Mouse (Mus musculus) c-Kit-positive CD71-positive TER-119-negative erythroid progenitor cells, embryonic 14.5 days (primary cell): ENCODE results near the gene Qsox1.
A peak's percentile ranks its signal among the peaks of the same experiment; 100 is the strongest.

Source experiments
- DNase-seq: peaks from one replicate; pipeline ENCODE4 v3.0.0-alpha.2; 2013; ENCODE audit warnings: low read depth

Qsox1 gene

DNA sequence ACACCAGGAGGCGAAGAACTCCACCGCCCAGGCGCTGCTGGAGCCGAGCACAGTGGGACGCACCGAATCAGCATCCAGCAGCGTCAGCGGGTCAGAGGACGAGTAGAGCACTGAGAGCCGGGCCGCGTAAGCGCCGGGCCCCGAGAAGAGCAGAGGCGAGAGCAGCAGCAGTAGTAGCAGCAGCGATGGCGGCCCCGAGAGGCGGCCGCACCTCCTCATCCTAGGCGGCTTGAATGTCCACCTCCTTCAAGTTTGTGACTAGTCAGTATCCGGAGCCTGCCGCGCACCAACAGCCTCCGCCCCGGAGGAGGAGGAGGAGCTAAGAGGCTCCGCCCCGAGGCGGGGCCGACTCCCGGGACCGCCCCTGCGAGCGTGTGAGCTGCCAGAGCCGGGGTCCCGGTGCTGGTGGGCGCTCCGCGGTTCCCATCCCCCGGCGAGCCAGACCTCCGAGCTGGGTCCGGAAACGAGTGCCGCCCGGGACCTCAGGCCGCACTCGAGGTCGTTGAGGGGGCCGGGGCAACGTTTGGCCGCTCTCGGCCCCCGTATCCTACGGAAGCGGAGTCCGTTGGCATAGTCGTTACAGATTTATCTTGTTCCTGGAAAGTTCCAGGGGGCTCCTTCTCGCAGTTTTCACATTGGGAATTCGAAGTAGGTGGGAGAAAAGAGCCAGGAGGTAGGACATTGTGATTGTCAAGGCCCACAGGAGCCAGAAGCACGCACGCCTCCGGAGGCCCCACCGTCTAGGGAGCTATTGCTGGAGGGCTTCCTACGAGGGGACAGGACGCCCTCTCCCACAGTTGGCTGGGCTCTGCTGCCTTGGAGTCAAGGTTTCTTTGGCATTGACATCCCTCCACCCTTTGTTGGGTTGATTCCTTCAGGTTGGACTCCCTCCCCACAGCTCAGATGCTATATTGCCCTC lies at the start of gene Qsox1:
TSS of gene Qsox1 (minus strand) at position 309 of the 919 bp plus-strand sequence.
- peak; percentile 78 for DNase-seq

DNA sequence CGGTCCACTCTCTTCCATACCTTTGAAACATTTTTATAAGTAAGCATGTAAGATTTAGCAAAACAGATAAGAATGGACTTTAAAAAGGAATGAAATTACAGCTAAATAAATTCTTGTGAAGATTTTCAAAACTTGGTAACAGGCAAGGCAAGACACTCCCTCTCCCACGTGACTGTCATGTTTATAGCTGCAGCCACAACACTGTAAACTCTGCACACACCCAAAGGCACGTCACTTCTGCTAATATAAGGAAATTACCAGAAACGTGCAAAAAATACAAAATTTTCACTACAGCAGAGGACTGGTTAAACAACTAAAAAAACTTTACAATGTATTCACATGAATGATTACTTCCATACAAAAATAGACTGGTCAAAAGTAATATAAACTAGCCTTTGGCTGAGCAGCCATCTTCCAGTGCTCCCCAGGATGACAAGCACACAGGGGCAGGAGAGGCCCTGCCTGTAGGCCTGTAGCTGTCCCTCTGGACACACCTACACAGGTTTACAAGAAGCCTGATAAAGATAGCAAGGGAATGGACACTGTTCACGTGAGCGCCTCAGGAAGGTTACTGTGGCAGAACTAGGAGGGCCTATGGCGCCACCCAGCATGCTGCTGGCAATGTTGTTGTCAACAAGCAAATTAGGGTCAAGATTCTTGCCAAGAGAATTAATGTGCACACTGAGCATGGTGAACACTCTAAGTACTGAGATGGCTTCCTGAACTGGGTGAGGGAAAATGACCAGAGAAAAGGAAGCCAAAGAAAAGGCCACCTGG lies 42.4 kb upstream of the Qsox1 start:
- no peak for DNase-seq

DNA sequence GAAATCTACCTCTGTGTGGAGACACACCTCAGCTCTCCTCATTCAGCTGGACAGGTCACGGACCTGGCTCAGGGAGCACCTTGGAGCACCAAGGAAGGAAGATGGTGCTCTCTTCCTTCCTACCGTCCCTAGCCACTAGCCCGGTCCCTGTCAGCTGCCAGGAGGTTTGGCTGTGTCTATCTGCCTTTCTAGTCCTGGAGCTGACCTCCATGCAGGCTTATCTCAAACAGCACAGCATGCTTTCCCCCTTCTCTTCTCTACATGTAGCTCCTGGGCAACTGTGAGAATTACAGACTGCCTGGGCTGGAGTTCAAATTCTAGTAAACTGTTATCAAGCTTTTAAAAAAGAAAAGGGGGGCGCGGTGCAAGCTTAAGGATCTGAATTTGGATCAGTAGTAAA lies 40.3 kb upstream of the Qsox1 start:
- DNase-seq = no peak

DNA sequence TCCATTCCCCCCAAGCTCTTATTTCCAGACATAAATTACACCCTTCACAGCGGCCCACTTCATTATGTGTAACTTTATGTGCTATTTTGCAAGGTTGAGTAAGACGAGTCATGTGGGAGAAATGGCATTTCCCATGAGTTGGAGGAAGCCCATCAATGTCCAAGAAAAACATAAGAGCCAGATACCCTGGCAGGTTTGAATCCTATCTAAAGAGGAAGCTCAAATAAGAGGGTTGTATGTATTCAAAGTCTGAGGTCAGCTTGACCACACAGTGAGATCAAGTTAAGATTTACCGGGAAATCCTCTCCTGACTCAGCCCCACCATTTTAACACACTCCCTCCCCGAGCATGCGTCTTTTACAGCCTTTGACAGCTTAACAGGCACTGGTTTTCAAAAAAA lies 31.5 kb upstream of the Qsox1 start:
- DNase-seq = no peak

DNA sequence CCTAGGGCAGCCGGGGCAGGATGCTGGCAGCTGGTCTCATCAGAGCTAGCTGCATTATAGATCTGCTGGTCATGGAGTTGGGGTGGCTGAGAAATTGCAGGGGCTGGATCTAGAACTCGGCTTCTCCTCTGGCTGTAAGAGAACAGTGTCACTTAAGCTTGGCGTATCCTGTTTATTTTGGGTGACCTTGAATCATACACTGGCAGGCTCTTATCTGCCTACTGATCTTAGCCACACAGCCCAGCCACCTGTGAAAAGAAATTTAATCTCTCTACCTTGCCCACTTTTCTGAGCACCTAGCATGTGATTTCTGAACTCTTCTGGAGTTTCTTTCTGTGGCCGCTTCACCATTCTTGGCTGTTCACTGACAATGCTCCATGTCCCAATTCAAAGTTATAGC lies 30.8 kb upstream of the Qsox1 start:
- DNase-seq = no peak

DNA sequence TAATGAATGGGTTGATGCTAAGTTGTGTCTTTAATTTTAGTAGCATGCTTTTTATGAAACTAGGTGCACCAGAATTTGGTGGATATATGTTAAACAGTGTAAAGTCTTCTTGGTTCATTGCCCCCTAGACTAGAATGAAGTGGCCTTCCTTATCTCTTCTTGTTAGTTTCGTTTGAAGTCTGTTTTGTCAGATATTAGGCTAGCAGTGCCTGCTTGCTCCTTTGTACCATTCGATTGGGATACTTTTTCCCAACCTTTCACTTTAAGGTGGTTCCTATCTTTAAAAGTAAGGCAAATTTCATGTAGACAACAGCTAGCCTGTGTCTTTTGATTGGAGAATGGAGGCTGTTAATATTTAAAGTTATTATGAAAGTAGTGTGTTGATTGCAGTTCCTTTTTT lies 23.0 kb upstream of the Qsox1 start:
- no peak for DNase-seq

DNA sequence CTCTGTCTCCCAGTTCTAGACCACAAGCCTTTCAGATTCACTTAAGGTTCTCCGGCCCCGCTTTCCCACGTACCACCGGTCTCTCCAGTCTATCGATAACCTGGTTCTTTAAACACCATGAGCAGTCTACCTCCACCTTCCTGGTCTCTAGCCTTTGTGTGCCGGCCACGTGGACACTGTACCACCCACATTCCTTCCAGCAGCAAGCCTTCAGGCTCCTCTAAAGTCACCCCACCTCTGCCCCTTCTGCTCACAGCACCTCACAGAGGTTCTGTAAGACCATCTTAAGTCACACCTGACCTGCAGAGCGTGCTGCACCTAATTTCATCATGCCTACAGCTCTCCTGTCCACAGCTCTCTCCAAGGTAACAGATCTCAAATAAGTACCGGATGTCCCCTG lies 20.9 kb upstream of the Qsox1 start:
- DNase-seq = no peak

DNA sequence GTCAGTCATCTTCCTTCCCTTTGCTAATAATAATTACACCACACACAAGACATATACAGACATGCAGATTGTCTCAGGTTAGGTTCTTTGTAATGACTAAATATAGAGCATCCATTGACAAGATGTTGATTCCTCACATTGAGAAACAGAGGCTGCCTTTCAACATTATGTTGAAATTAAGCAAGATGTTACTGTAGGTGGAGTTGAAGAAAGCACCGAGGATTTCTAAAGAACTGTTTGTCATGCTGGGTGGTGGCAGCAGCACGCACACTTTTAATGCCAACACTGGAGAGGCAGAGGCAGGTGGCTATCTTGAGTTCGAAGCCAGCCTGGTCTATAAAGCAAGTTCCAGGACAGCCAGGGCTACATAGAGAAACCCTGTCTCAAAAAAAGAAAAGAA lies 19.3 kb upstream of the Qsox1 start:
- DNase-seq = no peak

DNA sequence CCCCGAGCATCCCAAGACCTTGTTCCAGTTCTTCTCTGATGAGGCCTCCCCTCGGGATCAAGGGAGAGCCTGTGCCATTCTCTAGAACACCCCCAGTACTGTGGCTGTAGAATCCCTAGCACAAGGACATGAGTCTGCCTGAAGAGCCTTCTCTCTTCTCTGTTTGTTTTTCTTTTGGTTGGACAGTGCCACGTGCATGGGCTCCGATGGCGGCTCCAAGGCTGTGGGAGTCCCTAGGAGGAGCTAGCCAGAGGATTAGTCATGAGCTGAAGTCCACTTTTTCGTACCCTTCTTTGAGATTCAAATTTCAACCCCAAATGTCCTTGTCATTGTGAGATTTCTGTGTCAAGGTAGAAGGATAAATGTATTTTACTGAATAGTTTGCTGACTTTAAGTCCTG lies 18.2 kb upstream of the Qsox1 start:
- DNase-seq = no peak

DNA sequence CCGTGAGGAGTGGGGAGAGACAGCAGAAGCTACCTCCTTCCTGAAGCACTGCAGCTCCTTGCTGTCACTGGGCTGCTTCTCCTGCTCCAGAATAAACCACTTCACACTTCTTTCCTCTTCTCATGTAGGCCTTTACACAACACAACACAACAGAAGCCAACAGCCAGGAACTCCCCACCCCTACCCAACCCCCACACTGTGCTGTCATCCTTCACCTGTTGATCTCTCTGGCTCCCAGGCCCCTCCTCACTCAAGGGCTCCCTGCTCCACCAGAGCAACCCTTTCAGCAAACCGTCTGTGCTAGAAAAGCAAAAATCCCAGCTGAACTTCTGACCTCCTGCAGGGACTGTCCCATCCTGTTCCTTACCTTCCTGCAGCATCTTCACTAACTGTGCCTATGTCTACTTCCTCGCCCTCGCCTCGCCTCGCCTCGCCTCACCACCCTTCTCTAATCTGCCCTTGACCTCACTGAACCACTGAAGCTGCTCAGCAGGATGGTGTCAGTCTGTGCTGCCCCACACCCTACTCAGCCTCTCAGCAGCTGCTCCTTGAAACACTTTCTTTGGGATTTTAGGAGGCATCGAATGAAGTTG lies 15.1 kb upstream of the Qsox1 start:
- DNase-seq = no peak

DNA sequence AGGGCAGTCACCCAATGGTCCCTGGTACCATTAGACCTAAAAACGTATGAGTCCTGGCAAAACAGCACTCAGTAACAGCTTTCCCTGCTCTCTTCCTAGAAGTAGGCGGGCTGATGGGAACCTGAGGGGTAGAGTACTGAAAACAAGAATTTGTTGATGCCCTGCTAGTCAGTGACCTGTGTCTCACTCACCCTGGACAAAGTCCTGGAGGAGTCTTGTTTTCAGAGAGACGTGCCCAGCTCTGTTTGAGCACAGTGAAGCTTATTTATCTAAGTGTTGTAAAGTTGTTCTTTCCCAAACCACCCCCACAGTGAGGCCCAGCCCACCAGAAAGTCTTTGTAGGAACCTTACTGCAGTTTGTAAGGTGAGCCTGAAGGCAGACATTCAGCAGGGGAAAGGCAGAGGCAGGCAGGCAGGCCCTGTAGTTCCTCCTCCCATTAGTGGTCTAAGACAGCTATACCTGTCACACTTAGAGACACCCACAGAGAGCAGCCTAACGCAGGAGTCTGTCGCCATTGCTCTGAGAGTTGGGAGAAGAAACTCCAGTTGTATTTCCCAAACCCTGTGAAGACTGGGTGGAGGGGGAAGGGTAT lies 14.2 kb upstream of the Qsox1 start:
- no peak for DNase-seq

DNA sequence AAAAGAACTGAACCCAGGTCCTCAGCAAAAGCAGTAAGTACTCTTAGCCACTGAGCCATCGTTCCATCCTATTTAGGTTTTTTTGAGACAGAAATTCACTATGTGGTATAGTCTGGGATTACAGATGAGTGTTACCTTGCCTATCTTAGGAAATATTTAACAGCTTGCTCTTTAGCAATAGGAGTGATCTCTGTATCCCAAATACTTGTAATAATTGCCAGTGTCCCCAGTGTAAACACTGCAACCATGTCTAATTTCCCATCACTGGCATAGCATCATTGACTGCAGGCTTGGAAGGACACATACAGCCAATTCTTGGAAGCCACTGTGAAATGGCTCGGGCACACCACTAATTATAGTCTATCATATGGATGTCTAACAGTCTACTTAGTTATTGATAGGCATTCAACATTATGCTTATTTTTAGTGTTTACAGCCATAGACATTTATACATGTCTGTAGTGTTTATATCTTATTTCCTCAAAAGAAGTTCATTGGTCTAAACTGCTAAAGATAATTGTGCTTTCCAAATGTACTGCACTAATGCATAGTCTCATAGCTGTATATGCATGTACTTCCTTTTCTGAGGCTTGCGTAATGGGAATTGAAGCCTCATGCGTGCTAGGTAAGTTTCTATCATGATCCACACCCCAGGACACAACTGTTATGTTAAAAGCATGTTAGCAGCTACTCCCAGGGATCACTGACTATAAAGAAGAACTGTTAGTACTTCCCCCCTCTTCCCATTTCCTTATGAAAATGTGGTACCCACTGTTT lies 13.4 kb upstream of the Qsox1 start:
- DNase-seq = no peak

DNA sequence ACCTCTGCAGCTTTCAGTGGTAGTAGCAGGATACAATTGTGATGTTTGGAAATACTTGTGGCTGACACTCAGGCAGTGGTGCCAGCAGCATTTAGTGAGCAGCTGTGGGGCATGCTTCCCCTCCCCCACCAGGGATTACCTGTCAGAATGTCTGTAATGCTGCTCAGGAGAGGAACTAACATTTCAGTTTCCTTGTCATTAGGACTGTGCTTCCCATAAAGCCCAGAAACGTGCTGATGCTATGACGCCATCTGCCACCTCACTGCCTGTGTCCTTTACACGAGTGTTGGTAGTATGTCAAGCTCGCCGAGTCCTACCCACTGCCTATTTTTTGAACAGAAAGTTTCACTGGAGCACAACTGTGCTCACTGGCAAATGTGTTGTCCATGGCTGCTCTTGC lies 8.0 kb upstream of the Qsox1 start:
- no peak for DNase-seq

DNA sequence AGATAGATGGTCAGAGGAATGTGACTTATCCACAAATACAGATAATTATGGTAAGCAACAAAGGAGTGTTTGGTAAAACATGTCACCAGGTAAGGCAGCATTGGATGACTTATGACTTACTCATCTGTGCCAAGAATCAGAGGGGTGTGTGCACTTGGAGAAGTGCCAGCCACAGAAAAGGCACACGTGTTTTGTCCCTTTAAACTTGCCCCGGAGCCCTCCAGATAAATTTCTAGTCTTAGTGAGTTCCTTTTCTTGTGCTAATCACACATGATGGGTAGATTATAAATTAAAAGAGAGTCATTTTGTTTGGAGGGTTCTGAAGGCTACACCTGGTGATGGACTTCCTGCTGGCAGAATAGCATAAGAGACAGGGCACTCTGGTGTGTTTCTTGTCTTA lies 3.5 kb upstream of the Qsox1 start:
- DNase-seq = no peak

DNA sequence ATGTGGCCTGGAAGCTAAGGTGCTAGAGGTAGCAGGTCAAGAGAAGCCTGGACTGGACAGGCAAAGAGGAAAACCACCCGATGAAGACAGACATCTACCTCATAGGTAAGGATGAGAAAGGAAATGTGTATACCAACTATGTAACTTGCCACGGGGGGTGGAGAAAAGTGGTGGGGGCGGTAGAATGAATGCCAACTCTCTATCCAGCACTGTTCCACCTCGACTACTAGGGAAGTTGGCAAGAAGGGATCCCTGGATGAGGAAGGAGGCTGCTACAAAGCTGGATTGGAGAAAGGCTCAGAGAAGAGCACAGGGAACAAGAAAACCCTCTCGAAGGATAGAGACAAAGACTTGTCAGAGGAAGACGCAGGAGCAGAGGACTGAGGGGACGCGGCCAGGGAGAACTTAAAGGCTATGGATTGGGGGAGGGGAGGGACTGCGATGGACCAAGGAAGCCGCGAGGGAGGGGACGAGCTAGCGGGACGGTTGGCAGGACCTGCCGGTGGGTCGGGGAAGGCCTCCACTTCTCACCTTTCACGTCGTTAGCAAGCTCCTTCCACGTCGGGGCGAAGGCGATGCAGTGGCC lies 601 bp downstream of the Qsox1 start:
- no peak for DNase-seq

DNA sequence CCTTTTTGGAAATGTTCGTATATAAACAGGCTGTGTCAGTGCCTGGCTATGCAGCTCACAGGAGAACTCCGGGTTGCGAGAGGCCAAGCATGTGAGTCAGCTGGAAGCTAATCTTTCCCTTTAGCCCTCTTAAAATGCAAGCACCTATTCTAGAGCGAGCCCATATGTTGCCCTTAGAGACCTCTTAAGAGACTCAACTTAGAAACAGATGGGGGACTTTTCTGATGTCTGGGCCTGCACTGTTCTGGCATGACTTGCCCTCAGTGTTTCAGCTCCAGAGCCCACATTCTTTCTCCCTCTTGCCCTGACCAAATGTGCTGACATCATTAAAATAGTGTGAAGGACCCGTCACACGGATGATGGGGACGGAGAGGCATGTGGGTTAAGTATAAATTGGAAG lies 2.1 kb downstream of the Qsox1 start:
- no peak for DNase-seq

DNA sequence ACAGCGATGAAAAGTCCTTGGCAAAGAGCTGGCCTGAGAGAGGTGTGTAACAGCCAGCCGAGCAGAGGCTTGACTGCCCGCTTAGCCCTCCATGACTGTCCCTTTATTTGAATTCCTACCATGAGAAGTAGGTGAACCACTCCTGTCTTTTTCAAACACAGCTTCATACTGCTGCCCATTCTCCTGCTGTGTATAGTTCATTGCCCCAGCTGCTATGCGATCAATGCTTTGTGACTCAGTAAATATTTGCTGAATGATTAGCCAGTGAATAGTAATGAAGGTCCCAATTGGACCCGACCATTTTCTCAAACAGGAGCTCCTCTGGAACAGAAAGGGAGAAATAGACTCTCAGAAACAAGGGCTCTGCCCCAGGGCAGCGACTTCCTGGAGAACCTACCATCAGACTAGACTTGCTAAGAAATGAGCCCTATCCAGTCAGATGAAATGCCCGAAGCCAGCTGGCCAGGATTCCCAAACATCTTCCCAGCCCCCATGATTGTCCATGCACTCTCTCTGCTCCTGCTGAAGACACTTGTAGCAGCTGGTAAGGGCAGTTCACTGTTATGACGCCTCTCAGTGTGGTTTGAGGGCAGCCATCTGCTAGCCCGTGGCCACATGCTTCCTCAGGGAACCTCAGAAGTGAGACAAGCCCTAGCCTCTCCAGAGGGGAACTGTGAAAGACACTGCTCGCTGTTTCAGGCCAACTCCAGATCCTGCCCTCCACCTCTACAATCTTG lies 2.8 kb downstream of the Qsox1 start:
- no peak for DNase-seq

DNA sequence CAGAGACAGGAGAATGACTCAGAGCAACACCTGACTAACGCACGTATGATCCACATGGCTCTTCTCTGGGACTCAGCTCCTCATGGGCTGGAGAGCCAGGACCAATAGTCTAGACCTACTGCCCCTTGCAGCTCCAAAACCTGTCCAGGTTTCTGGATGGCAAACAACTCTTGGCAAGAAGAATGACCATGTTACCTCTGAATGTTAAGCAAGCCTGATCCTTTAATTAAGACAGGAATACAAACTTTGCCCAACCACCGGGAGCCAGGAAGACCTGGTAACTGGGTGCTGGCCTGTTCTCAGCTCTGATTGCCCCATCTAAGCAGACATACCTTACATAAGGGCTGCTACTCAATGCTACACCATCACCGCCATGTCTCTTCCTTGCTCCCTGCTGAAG lies 4.4 kb downstream of the Qsox1 start:
- no peak for DNase-seq

DNA sequence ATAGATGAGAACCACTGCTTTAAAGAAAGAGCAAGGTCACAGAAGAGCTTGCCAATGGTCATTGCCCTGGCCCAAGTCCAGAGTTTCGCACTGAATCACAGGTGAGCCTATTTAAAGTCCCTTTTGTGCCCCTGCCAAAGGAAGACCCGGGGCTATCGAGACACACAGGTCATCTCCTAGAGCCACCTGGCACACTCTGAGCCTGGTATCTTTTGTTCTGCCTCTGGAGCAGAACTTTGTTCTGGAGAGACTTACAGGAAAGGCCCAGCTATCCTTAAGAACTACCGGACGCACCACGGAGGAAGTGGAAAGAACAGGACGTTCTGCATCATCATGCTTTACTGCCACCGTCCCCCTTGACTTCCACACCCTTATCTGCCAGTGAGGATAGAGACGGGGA lies 7.1 kb downstream of the Qsox1 start:
- no peak for DNase-seq
